Mouse (Mus musculus) heart, adult 9 months (tissue): Measurements from ENCODE around the gene Slc38a1.

ENCODE experiments used
- DNase-seq, 2 experiments: peaks; one replicate each; pipeline ENCODE4 v3.0.0; 2022; ENCODE audit warnings: low spot score in 2 of 2

The Slc38a1 gene

GRCm38 (mm10) chr15:96617555-96617954 lies 25.2 kb downstream of the Slc38a1 start:
- DNase-seq, result no peak

GRCm38 (mm10) chr15:96608671-96609070 lies 34.0 kb downstream of the Slc38a1 start:
- no peak for DNase-seq

- no peak for DNase-seq
Observed at GRCm38 (mm10) chr15:96607422-96607821, 35.3 kb downstream of the Slc38a1 start.

- DNase-seq, result peak; percentile 65 to 72
Observed at GRCm38 (mm10) chr15:96604282-96604681, 38.4 kb downstream of the Slc38a1 start.

GRCm38 (mm10) chr15:96602043-96602442 lies 40.7 kb downstream of the Slc38a1 start:
- no peak for DNase-seq

- no peak for DNase-seq
Observed at GRCm38 (mm10) chr15:96599852-96600781, 42.6 kb downstream of the Slc38a1 start.

GRCm38 (mm10) chr15:96598888-96599578 lies 43.7 kb downstream of the Slc38a1 start:
- DNase-seq, result no peak

GRCm38 (mm10) chr15:96597116-96597515 lies 45.6 kb downstream of the Slc38a1 start:
- no peak for DNase-seq

GRCm38 (mm10) chr15:96594316-96594715 lies 48.4 kb downstream of the Slc38a1 start:
- no peak for DNase-seq

- DNase-seq, result no peak
Observed at GRCm38 (mm10) chr15:96593866-96594265, 48.8 kb downstream of the Slc38a1 start.

- DNase-seq, result no peak
Observed at GRCm38 (mm10) chr15:96593457-96593856, 49.3 kb downstream of the Slc38a1 start.

GRCm38 (mm10) chr15:96592976-96593375 lies 49.7 kb downstream of the Slc38a1 start:
- no peak for DNase-seq

GRCm38 (mm10) chr15:96591876-96592417 lies 50.8 kb downstream of the Slc38a1 start:
- peak in 1 of 2 experiments; percentile 14 for DNase-seq

- DNase-seq, result no peak
Observed at GRCm38 (mm10) chr15:96588996-96589657, 53.6 kb downstream of the Slc38a1 start.

GRCm38 (mm10) chr15:96587998-96588397 lies 54.7 kb downstream of the Slc38a1 start:
- DNase-seq, result no peak

- no peak for DNase-seq
Observed at GRCm38 (mm10) chr15:96583371-96584008, 59.2 kb downstream of the Slc38a1 start.

GRCm38 (mm10) chr15:96576998-96577397 lies 65.7 kb downstream of the Slc38a1 start:
- DNase-seq, result no peak

- DNase-seq, result no peak
Observed at GRCm38 (mm10) chr15:96568983-96569363, 73.7 kb downstream of the Slc38a1 start.

GRCm38 (mm10) chr15:96568271-96568982 lies 74.3 kb downstream of the Slc38a1 start:
- peak; percentile 37 to 47 for DNase-seq

GRCm38 (mm10) chr15:96566850-96567271 lies 75.9 kb downstream of the Slc38a1 start:
- peak; percentile 26 to 29 for DNase-seq

GRCm38 (mm10) chr15:96563852-96564251 lies 78.9 kb downstream of the Slc38a1 start:
- no peak for DNase-seq
